Mouse (Mus musculus) ES-CJ7 (cell line): ENCODE results near the gene Aph1c.
"Not testable (repeated sequence)": the region's sequence is repeated elsewhere in the genome, so short reads cannot be mapped to it uniquely, and the experiment has no call there.

ENCODE experiments used
- DNase-seq: peaks from one replicate; pipeline ENCODE4 v3.0.0; 2011; ENCODE audit warnings: low read depth, low spot score

The Aph1c gene

DNA sequence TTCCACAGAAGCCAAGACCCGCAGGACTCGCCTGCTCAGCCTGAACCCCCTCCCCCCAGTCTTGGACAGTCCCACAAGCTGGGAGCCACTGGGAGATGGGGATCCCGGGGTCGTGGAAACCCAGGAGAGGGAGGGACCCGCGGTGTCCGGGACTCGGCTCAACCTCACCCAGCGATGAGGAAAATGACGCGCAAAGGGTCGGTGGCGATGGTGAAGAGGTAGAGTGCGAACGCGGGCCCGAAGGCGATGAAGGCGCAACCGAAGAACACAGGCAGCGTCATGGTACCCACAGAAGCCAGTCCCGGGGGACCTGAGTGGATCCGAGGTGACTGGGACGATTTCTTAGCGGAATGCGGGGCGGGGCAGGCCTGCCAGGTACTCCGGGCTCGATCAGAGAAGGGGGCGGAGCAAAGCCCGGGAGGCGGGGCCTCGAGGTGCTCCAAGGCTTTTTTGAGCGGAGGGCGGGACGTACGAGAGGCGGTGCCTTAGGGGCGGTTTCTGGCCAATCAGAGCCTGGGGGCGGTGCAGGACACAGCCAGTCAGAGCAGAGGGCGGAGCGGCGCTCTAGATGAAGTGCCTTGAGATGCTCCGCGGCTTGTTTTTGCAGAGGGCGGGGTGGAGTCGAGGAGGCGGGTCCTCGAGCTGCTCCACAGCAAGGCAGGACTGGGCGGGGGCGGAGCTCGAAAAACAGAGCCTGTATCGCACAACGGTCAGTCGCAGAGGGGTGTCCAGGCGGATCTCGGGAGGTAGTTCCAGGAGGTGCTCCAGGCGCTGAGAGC lies at the start of gene Aph1c:
Aph1c (minus strand) TSS at position 409 of the 779 bp plus-strand sequence.
- DNase-seq: peak; percentile 99

DNA sequence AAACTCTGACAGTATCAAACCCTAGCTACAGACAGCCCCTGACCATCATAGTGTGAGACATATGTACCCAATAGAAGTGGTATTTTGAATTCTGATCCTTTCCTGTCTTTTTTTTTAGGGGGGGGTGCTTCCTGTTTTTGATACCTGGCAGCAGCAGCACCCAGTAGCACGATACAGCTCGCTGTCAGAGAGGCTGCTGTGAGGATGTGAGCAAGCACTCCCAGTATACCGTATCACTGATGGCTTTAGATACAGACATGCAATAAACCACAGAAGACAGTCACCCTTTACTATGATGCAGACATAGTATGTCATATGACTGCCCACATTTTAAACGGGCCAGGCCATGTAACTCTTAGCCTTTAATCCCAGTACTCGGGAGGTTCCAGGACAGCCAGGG lies 49.0 kb upstream of the Aph1c start:
- no peak for DNase-seq

DNA sequence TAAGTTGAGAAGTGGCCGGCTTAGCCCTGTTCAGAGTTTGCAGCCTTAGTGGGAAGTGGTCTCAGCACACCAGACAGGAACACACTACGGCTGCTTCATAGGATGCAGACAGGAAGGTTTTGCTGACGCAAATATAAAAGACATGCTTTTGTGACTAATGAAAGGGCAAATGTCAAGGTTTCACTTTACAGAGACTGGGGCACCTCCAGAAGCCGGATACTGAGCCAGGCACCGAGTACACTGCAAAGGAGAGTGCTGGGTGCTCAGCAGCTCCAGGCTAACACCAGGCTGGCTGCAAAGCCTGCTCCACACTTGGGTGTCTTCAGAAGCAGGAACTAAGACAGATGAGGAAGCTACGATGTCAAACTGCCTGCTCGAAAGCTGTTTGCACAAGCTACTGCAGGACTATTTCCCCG lies 47.9 kb upstream of the Aph1c start:
- no peak for DNase-seq

DNA sequence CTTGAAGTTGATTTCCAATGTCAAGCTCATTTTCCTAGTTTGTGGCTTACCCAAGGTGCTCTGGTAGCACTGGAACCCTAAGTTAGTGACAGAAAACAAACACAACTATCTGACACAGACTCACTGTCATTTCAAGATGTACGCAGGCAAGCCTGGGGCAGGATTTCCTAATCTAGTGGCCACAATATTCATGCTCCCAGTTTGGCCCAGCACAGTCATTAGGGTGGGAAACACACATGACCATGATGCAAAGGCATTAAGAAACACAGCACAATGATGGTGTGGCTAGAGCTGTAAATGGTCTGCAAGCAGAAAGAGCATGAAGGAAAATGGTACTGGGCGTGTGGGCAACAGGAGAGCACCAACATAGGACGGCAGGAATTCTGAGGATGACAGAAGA lies 47.3 kb upstream of the Aph1c start:
- DNase-seq: no peak

DNA sequence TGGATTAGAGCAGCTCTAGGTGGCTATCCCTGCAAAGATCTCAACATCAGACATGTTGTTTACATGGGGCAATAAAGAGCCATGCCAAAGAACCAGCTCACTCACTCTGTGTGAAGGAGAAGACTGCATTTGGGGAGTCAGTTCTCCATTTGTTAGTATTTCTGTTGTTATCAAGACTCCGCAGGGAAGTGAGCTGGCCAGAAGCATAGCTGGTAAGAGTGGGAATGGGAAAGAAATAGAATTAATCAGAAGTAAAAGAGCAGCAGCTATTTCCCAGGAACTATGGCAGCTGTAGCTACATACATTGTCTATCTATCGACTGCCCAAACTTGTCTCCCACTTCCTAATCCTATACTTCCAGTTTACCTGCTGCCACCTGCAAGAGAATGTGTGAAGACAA lies 46.2 kb upstream of the Aph1c start:
- no peak for DNase-seq

DNA sequence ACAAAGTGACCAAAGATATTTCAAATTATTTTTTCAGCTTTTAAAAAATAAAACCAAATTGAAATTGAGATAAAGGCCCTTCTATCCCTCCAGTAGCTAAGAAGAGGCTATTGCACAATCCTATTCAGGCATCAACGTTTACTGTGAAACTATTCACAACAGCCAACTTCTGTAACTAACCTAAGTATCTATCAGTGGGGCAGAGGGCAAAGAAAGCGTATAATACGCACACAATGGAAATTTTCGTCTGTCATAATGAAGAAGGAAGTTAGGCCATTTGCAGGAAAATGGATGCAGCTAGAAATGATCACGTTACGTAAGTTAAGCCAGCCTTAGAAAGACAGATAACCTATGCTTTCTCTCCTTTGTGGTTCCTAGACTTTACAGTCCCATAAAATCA lies 45.0 kb upstream of the Aph1c start:
- no peak for DNase-seq

DNA sequence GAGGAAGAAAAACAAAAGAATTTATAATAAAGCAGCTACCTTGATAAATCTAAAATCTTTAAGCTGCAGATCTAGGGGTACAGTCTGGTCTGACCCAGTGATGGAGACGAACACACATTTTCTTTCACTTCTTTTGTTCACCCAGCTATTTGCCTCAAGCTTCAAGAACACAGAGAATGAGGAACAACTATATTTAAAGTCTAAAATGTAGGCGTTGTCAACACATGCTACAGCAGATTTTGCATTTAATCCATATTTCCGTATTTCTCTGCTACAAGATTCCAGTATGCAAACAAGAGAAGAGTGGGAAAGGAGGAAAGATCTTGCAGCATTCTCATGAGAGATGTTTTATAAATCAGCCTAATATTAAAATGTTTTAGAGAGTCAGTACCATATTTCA lies 44.4 kb upstream of the Aph1c start:
- no peak for DNase-seq

DNA sequence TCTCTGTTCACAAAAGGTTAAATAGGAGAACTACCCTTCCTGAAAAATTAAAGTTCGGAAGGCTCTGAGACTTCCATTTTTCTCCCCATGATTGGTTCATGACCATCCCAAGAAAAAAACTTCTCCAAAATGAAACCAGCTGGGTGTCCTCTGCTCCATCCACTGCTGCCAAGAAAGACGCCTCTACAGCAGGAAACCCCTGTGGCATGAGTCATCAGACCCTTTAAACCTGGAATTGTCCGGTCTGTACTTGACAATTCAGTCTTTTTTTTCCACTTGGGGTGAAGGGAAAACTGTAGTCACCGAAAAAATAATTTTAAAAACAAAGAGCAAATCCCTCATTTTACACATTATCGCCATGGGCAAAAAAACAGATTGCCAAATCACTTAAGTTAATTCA lies 42.1 kb upstream of the Aph1c start:
- DNase-seq: no peak

DNA sequence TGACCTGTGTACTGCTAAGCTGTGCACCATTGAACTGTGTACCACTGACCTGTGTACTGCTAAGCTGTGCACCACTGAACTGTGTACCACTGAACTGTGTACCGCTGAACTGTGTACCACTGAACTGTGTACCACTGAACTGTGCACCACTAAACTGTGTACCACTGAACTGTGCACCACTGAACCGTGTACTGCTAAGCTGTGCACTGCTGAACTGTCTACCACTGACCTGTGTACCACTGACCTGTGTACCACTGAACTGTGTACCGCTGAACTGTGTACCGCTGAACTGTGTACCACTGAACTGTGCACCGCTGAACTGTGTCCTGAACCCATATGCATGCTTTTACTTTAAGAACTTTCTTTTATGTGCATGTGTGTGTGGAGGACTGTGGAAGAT lies 39.8 kb upstream of the Aph1c start:
- DNase-seq: no peak

DNA sequence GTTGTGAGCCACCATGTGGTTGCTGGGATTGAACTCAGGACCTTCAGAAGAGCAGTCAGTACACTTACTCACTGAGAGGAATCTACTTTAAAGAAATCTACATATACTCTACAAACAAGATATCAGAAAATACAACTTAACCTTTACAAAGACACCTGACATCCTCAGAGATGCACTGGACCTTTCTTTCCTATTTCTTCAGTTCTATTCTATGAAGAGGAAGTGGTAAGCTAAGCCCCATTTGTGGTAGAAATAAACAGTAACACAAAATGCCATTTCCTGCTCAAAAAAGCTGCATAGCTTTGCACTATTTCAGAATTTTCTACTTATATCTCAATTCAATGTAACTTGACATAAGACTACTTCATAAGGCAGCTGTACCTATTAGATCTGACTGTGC lies 39.0 kb upstream of the Aph1c start:
- DNase-seq: no peak

DNA sequence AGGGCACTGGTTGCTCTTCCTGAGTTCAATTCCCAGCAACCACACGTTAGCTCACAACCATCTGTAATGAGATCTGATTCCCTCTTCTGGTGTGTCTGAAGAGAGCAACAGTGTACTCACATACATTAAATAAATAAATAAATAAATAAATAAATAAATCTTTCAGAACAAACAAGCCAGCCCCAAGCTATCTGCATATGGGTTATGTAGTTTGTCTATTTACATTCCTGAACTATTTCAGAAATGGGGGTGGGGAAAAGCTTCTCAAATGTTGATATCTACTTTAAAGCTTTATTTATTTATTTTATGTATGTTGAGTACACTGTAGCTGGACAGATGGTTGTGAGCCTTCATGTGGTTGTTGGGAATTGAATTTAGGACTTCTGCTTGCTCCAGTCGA lies 38.5 kb upstream of the Aph1c start:
- not testable (repeated sequence) for DNase-seq

DNA sequence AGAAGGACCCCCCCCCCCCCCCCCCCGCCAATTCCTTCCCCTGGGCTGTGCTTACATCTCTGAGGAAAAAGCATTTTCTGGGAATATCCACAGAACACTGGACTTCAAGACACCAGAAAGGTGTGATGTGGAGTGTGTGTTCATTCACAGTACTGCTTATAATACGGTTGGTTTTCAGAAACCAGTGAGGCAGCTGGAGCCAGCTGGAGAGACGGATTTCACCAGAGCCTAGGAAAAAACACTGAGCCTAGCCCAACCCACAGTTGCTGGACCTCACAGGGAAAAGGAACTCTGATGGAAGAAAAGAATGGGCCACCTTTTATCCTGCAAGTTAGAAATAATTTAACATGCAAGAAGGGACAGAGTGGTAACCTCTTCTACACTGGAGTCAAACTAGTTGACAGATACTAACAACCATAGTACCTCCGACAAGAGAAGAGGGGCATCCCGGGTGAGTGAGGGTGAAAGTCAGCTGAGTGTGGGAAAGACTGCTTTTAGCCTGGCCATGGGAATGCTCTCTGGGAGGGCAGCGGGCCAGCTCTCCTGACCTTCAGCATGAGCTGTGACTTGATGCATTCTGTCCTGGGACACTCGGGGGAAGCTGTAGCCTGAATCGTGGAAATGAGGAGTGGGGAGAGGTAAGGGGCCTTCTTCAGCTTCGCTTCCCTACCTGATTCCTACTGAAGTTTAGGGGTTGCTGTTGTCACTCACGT lies 37.6 kb upstream of the Aph1c start:
- DNase-seq: no peak

DNA sequence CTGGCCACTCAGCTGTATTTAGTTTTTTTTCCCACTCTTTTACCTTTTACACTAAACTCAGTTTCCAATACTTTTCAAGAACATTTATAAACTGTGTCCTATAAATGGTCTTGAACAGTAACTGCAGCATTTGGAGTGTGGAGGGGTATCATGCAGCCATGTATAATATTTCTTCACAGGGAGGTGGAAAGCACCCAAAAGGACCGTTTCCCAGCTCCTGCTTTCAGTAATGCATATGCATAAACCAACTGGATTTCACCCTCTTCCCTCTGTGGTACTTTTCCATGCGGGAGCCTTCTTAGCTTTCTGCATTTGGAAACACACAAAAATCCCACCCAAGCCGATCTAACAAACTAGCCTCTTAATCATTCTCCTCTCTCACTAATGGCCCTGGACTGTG lies 30.2 kb upstream of the Aph1c start:
- DNase-seq: no peak

DNA sequence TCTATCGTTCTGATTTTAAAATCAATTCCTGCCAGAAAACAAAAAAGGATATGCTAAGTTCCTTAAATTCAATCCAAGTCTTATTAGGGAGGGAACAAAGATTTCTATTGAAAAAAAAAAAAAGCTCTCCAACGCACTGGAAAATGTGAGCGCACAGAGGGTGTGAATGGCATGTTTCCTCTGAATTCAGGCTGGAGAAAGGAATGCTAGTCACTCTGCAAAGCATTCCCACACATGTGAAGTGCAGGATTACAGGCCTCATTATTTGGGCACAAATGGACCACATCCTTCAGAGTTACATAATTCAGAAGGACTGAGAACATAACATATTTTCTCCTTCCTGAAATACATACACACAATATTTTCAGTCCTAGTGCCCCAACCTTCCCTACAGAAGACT lies 28.9 kb upstream of the Aph1c start:
- DNase-seq: no peak

DNA sequence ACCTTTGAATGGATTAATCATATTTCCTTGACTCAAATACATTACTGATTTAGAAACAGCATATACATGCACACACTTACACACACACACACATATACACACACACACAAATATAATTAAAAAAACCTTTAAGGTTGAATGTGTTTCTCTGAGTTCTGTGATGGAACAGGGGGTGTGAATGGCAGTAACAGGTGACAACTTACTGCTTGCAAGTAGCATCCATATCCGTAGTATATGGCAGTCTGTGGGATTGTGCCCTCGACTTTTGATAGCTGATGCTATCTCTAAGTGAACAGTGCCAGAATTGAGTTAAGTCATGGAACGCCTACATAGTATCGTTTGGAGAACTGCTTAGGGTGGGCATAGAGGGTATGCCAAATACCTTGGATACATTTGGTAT lies 27.7 kb upstream of the Aph1c start:
- DNase-seq: no peak

DNA sequence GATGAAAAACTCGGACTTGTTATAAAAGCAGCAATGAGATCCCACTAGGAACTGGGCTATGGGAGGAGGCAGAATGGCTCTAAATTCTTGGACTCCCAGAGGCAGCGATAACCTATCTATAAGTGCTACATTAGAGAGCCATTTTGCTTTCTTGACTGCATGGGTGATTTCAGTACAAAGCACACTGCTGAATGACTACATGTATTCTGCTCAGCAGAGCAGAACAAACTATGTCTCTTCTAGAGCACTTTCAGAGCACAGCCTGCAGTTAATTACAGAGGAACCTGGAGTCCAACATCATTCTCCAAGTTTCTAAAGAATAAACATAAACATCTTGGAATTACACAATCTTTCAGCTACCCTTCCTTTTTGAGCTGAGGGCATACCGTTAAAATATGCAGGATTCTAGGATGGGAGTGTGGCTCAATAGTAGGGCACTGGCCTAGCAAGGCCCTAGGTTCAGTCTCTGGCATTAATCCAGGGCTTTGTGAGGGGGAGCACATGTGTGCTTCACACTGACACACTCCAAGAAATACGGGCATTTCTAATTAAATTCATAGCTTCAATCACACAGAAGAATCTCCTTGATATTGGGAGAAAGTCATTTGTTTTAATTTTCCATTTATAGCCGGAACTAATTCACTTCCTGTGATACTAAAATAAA lies 26.7 kb upstream of the Aph1c start:
- no peak for DNase-seq

DNA sequence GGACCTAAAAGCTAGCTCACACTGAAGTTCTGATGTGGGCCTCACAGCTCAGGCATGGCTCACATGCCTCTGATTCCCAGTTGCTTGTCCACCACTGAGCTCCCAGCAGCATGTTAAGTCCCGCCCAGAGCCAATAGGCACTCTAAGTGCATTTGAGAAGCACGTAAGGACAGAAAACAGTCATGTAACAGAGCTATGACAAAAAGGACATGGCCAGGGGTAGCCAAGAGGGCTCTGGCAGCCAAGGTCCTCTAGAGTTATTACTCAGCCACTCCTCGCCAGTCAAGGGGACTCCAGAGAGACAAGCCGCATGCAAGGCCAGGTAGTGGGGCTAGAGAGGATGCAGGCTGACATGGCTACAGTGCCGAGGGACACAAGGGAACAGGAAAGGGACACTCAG lies 25.0 kb upstream of the Aph1c start:
- no peak for DNase-seq

DNA sequence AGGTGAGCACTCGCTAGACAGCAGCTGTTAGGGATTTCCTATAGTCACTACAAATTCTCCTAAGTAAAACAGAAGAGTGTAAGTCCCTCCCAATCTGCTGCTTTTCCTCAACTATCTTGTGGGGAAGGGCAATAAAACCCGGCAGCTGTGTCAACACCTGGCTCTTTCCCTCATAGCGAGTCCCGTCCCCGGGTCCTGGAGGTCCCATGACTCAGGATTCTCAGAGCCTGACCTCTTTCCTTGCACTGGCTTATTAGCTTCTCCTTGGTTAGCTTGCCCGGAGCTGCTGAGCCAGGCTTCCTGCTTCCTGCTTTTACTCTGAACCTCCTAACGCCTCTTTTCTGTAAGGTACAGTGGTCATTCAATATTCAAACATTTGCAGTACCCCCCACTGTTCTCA lies 21.3 kb upstream of the Aph1c start:
- no peak for DNase-seq

DNA sequence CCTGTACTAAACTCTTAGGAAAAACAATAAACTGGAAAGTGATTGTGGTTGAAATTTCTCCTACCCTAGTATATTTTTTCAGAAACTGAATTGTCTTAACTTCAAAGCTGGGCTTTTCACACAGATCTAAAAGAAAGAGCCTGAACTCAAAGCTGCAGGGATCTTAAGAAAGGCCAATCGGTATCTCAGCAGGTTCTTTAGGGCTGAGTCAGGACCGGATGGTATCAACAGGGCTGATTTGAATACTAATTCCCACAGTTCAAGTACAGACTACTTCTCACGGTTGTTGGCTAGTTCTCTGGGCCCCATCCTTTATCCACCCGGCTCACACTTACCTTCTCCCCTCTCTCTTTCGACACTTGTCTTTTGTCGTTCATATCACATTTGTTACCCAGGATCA lies 18.1 kb upstream of the Aph1c start:
- peak; percentile 9 for DNase-seq

DNA sequence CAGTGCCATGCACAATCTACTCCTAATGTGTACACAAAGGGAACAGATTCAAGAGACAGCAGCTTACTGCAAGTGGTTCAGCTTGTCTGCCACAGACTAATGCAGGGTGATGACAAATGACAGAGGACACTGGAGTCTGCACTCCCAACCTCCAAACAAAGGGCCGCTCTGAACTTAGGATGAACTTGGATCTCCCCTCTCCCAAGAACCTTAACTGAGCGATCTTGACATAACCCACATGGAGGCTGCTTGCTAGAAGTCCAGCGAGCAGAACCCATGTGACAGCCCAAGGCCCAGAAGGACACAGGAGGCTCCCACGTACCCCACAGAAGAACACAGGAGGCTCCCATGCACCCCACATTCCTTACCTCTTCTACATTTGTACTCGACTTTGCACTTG lies 16.4 kb upstream of the Aph1c start:
- no peak for DNase-seq

DNA sequence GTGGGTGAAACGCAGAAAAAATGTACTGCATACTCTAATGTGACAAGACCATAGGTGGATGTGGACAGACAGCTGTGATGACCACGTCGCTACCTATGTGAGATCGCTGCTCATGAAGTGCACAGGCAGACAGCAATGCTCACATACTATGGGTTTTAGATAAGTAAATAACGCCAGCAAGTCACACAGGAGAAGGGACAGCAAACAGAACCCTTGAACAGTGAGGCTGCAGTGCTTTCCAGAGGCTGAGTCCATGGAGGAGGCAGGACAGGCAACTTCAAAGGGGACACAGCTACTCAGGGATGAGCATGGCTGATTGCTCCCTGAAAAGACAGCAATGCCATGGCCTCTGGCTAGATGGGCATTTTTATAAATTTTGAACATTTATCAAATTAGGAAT lies 12.3 kb upstream of the Aph1c start:
- no peak for DNase-seq

DNA sequence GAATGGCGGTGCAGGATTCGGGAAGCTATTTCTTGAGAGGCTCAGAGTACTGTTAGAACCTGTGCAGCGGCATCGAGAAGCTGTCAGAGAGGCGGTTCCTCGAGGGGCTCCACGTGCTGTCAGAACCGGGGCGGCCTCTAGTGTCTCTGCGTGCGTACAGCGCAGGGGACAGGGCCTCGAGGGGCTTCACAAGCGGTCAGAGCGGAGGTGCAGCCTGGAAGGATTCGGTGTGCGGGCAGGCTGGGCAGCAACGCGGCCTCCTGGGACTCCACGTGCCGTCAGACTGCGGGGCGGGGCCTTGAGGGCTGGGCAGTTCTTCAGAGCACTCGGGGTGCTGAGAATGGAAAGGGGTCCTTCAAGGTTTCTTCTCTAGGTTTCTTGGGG lies 563 bp upstream of the Aph1c start:
- no peak for DNase-seq

DNA sequence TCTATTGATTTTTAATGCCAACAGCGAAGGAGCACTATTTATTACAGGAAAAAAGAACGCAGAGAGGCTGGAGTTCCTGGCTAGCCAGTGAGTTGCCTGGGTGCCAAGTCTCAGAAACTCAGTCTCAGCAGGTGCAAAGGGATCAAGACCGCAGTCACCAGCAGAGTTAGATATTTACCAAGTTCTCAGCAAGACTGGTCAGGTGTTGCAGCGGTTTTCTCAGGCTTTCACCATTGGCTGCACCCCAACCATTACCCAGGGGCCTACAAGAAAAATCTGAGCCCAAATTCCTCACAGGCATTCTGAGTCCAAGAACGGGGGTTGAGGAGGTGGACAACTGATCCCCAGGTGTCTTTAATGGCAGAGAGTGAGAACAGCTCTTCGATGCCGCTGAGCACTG lies 675 bp downstream of the Aph1c start:
- DNase-seq: no peak
